Mouse (Mus musculus) lung, adult 18-20 months (tissue): ENCODE results near the gene Mex3a.
"Not testable (repeated sequence)": the region's sequence is repeated elsewhere in the genome, so short reads cannot be mapped to it uniquely, and the experiment has no call there.

Source experiments
- DNase-seq, 2 experiments: peaks; one replicate each; pipeline ENCODE4 v3.0.0; 2022; ENCODE audit warnings: mixed read lengths in 2 of 2

Mex3a gene

DNA sequence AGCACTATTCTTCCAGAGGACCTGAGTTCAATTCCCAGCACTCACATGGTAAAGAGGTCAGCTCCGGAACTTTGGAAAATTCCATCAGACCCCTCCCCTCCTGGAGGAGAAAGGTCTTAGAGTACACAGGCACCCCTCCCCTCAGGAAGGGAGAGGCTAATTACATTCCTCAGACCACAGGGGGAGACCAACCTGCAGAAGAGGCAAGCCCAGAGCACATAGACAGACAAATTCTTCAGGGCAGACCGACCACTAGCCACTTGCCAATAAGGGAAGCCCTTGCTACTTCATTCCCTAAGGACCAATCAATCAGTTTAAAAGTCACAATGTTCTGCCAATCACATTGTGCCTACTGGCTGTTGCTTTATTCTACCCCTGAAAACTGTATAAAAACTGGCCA lies 40.6 kb downstream of the Mex3a start:
- no peak for DNase-seq

DNA sequence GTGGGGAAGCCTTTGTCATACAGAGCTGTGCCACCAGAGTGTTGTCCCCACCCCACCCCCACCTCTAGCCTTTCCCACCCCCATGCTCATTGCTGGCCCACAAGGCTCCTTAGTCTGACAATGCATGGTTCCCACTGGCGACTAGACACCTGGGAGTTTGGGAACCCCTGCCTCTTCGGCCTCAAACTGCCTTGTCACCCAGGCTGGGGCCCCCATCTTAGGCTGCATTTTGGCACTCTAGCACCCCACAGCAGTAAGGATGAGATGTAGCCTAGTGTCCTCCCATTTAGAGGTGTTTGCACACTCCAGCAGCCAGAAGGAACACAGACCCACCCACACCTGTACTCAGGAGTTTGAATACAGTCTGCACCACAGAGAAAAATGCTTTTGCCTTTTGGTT lies 41.6 kb downstream of the Mex3a start:
- no peak for DNase-seq

DNA sequence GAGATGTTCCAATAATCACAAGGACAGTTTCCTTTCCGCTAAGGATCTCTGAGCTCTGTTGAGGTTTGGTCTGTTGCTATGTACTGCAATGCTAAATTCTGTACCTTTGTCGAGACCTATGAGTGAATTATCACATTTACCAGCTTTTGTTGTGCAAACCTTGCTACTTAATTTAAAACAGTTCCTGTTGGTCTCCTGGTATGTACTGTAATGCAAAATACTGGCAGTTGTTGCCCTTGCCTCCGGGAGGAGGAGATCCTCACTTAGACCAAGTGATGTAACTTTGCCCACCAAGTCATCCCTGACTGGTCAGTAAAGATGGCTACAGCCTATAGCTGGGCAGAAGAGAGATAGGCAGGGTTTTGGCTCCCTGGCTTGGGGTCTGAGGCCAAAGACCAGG lies 43.3 kb downstream of the Mex3a start, which contains the start of gene Ssr2:
Gene Ssr2, plus strand, starts transcription at position 337 of the 400 bp plus-strand sequence.
- DNase-seq: no peak

DNA sequence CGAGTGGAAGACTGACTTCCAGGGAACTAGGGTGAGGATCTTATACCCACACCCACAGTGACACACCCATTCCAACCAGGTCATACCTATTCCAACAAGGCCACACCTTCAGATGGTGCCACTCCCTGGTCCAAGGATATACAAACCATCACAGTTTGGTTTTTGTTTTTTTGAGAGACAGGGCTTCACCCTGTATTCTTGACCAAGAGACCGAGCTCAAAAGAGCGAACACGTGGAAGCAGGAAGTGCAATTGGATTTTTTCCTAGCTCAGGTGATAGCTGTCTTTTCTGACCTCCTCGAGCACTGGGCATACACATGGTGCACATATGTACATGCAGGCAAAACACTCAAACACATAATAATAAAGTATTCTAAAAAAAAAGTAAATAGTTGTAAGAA lies 45.7 kb downstream of the Mex3a start:
- not testable (repeated sequence) for DNase-seq

DNA sequence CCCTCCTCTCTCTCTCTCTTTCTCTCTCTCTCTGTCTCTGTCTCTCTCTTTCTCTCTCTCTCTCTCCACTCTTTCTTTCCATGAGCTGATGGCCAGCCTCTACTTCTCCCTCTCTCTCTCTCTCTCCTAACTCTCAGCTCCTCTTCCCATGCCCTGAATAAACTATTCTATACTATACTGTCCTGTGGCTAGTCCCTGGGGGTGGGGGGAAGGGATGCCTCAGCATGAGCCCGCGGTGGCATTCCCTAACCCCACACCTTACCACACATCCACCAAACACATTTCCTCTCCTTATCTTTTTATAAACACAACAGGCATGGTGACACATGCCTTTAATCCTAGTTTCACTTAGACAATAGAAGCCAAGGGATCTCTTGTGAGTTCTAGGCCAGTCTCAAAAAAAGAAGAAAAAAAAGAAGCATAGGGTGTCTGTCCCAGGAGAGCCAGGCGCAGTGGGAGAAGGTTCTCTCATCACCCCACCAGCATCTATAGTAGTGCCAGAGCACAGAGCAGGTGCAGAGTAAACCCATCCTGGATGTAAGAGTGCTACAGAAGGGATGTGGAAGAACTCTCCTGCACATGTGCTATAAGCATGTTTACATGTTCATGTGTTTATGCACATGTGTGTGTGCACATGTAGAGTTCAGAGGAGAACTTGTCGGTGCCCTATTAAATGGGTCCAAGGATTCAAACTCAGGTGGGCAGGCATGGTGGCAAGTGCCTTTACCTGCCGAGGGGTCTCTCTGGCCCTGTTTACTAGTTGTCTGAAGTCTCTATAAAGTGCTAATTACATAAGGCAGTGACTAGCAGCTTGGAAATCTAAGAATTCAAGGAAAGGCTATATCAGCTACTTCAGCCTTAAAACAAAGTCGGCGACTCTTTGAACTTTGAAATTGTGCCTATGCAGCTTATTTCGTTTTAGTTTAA lies 46.6 kb downstream of the Mex3a start:
- no peak for DNase-seq

DNA sequence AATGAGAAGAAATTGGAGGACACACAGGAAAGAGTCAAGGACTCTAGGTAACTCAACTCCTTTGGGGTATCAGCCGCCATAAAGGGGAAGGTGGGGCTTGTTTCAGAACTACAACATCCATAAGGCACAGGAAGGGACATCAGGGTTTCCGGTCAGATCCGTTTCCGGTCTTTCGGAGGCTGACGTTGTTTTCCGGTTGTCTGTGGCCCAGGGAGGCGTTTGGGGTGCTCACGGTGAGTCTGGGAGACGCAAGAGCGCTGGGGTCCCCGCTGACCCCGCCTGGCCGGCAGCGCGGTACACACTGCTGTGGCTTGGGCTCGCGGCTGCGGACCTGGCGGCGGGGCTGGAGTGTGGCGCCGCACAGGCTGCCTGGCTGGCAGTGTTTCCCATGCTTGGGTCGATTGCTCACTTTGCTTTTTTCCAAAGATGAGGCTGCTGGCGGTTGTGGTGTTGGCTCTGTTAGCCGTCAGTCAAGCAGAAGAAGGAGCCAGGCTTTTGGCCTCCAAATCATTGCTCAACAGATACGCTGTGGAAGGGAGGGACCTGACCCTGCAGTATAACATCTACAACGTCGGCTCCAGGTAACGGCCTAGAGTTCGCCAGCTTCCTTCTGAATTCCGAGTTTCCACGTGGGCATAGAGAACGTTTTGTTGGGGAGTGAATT lies 47.4 kb downstream of the Mex3a start:
- DNase-seq: peak; percentile 83 to 88

DNA sequence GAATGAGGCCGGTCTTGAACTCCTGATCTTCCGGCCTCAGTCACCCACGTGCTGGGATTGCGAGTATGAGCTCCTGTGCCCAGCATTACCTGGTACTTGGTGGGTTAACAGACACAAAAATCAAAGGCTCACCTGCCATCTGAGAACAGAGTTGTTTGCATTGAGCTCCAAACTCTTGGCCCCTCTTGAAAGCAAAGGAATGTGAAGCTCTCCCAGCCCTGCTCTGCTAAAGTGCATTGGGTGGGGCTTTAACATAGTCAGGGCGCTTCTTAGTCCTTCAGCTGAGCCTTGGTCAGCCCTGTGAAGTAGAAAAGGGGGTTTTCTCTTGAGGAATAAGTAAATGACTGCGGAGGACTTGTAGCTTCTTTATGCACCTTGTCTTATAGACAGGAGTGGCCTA lies 53.6 kb downstream of the Mex3a start:
- peak; percentile 50 to 62 for DNase-seq

DNA sequence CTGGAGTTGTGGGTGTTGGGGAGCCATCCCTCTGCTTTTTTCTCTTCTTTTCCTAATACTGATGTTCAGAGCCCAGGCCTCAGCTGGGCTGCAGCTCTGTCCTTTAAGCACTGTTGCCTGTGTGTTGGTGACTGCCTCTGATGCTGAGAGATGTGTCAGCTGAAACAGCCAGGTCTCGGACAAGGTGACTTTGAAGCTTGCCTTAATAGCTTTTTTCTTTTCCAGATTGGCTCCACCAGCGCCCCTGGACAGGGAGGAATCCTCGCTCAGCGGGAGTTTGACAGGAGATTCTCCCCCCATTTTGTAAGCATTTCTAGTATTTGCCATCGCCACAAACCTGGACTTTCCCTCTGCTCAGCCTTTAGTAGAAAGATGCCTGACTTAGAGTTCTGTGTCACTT lies 54.4 kb downstream of the Mex3a start:
- DNase-seq: no peak

DNA sequence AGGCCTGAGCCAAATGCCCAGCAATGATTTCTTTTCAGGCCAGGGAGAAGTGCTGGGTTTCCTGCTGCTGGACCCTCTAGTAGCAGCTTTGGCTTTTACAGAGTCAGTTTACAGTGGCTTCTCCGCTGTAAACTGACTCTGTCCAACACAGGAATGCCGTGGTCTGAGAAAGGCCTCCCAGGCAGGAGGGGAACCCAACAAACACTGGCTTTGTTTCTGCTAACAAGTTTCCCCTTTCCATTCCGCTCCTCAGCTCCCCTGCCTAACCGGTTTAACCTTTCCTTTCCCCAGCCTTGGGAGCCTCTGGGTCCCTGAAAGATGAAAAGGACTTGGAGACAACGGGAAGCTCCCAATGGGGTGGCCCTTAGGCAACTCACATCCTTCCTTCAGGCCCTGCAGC lies 58.1 kb downstream of the Mex3a start:
- peak in 1 of 2 experiments; percentile 33 for DNase-seq
